Mouse (Mus musculus) fibroblast of lung, adult 2 months (primary cell): Measurements from ENCODE around the gene Pdzk1ip1.

Source experiments
- DNase-seq: peaks from one replicate; pipeline ENCODE4 v3.0.0-alpha.2; 2011; ENCODE audit warnings: low read depth

The Pdzk1ip1 gene

GRCm38 (mm10) chr4:115075204-115075915 lies 13.1 kb upstream of the Pdzk1ip1 start:
- no peak for DNase-seq

GRCm38 (mm10) chr4:115078892-115079820 lies 9.4 kb upstream of the Pdzk1ip1 start:
- no peak for DNase-seq

GRCm38 (mm10) chr4:115079821-115080349 lies 8.6 kb upstream of the Pdzk1ip1 start:
- DNase-seq: no peak

- no peak for DNase-seq
Measured at GRCm38 (mm10) chr4:115083031-115083430, 5.5 kb upstream of the Pdzk1ip1 start.

GRCm38 (mm10) chr4:115085522-115086095 lies 2.9 kb upstream of the Pdzk1ip1 start:
- no peak for DNase-seq

- DNase-seq: no peak
Measured at GRCm38 (mm10) chr4:115086257-115086656, 2.3 kb upstream of the Pdzk1ip1 start.

- DNase-seq: no peak
Measured at GRCm38 (mm10) chr4:115086763-115087415, 1.6 kb upstream of the Pdzk1ip1 start.

- no peak for DNase-seq
Measured at GRCm38 (mm10) chr4:115090592-115090991, 2.1 kb downstream of the Pdzk1ip1 start.

- DNase-seq: no peak
Measured at GRCm38 (mm10) chr4:115091806-115092205, 3.3 kb downstream of the Pdzk1ip1 start.

- no peak for DNase-seq
Measured at GRCm38 (mm10) chr4:115093331-115093864, 4.9 kb downstream of the Pdzk1ip1 start.

- DNase-seq: no peak
Measured at GRCm38 (mm10) chr4:115094056-115094455, 5.5 kb downstream of the Pdzk1ip1 start.

GRCm38 (mm10) chr4:115095671-115096434 lies 7.3 kb downstream of the Pdzk1ip1 start:
- DNase-seq: no peak

GRCm38 (mm10) chr4:115096435-115097145 lies 8.1 kb downstream of the Pdzk1ip1 start:
- no peak for DNase-seq

GRCm38 (mm10) chr4:115097146-115097496 lies 8.6 kb downstream of the Pdzk1ip1 start:
- DNase-seq: no peak

GRCm38 (mm10) chr4:115101682-115102081 lies 13.2 kb downstream of the Pdzk1ip1 start:
- no peak for DNase-seq

- DNase-seq: no peak
Measured at GRCm38 (mm10) chr4:115103510-115103909, 15.0 kb downstream of the Pdzk1ip1 start.

GRCm38 (mm10) chr4:115111167-115111566 lies 22.7 kb downstream of the Pdzk1ip1 start:
- DNase-seq: no peak

- DNase-seq: no peak
Measured at GRCm38 (mm10) chr4:115113266-115113665, 24.8 kb downstream of the Pdzk1ip1 start.

GRCm38 (mm10) chr4:115119642-115120041 lies 31.1 kb downstream of the Pdzk1ip1 start:
- DNase-seq: no peak

- no peak for DNase-seq
Measured at GRCm38 (mm10) chr4:115121162-115121561, 32.7 kb downstream of the Pdzk1ip1 start.
